Mouse (Mus musculus) intestine, embryonic 16.5 days (tissue): ENCODE results near the gene Prokr2. TPM values are rescaled to one million over a fixed set of nuclear protein-coding genes. Genes with fewer than 3 reads are reported as not detected.

Experiments
- ATAC-seq: fragments of 200-750 bp; cut with Nextera tagmentation; 2 replicates; pipeline ENCODE4 v1.8.0; 2017; ENCODE audit warnings: moderate TSS enrichment, moderate library complexity
- H3K27ac ChIP-seq: fragments of 300-500 bp; sonication (generic); 2 replicates; pipeline ENCODE4 v1.5.1; 2014; ENCODE audit warnings: mild to moderate bottlenecking, low read length
- H3K27me3 ChIP-seq: fragments of 300-500 bp; sonication (generic); replicated peaks from 2 replicates; pipeline ENCODE4 v1.6.1; 2014; ENCODE audit warnings: low read length, control low read depth, mixed read lengths; ENCODE audit not compliant: control insufficient read depth, insufficient read depth
- H3K36me3 ChIP-seq: fragments of 300-500 bp; sonication (generic); 2 replicates; pipeline ENCODE4 v1.6.1; 2014; ENCODE audit warnings: low read length, control low read depth; ENCODE audit not compliant: control insufficient read depth, insufficient read depth
- H3K4me1 ChIP-seq: fragments of 300-500 bp; sonication (generic); 2 replicates; pipeline ENCODE4 v1.6.1; 2014; ENCODE audit warnings: low read length, control low read depth, mixed read lengths; ENCODE audit not compliant: control insufficient read depth, insufficient read depth
- H3K4me2 ChIP-seq: fragments of 300-500 bp; sonication (generic); 2 replicates; pipeline ENCODE4 v1.6.1; 2014; ENCODE audit warnings: low read depth, low read length, control low read depth
- H3K4me3 ChIP-seq: fragments of 300-500 bp; sonication (generic); 2 replicates; pipeline ENCODE4 v1.5.1; 2014; ENCODE audit warnings: mild to moderate bottlenecking, low read length
- H3K9ac ChIP-seq: fragments of 300-500 bp; sonication (generic); 2 replicates; pipeline ENCODE4 v1.6.1; 2014; ENCODE audit warnings: low read depth, low read length
- H3K9me3 ChIP-seq: fragments of 300-500 bp; sonication (generic); 2 replicates; pipeline ENCODE4 v1.6.1; 2016; ENCODE audit warnings: low read length, control low read depth; ENCODE audit not compliant: control insufficient read depth
- WGBS: fragments of 180-500 bp; shearing (Covaris S2); extraction: QIAGEN DNeasy Blood & Tissue Kit; methylation state at CpG from one replicate; pipeline ENCODE4 v1.1.7; 2014; 5-methylcytosine and 5-hydroxymethylcytosine counted together
- polyA plus RNA-seq: library from polyadenylated mRNA; unstranded; fragments of >200 nt; fragmentation: Nextera tagmentation; extraction: Ambion mirVana; gene quantifications from 2 replicates; pipeline ENCODE4 v1.2.1, GENCODE M21; 2015

Gene Prokr2
- polyA plus RNA-seq, 1 experiment from 2014 or later, result 0.18 TPM

GRCm38 (mm10) chr2:132390607-132391160 lies 5.4 kb upstream of the Prokr2 start:
- ATAC-seq, result no peak
- H3K9ac ChIP-seq, result no peak overlapping the region

GRCm38 (mm10) chr2:132389562-132389961 lies 4.3 kb upstream of the Prokr2 start:
- Histone ChIP-seq H3K4me1 (peaks cover 3% of the 10 kb centered on the region; the same call in 1 of the 2 replicates), H3K27me3 (peaks cover 6% of the 10 kb centered on the region; the same call in 1 of the 2 replicates), H3K36me3 (no peaks in the 10 kb centered on the region), H3K4me3 (no peak overlapping the region), H3K9me3 (no peaks in the 10 kb centered on the region), H3K4me2 (no peak overlapping the region), H3K27ac (no peak overlapping the region), H3K9ac (no peak overlapping the region)
- WGBS, result 15% methylated on average over 7 of the region's 7 CpGs
- no peak for ATAC-seq

More at GRCm38 (mm10) chr2:132390607-132391160, 5.4 kb upstream of the Prokr2 start:
- no peak overlapping the region for H3K4me3 ChIP-seq
- WGBS, result 87% methylated on average over 8 of the region's 8 CpGs
- H3K4me2 ChIP-seq, result no peak overlapping the region
- no peaks in the 10 kb centered on the region for H3K4me1 ChIP-seq
- H3K9me3 ChIP-seq, result no peaks in the 10 kb centered on the region
- no peaks in the 10 kb centered on the region for H3K36me3 ChIP-seq
- no peak overlapping the region for H3K27ac ChIP-seq
- H3K27me3 ChIP-seq, result no peaks in the 10 kb centered on the region

GRCm38 (mm10) chr2:132384511-132385193 lies 595 bp downstream of the Prokr2 start:
- WGBS, result under 1% methylated on average over 31 of the region's 31 CpGs
- ATAC-seq, result peak; percentile 47; the same call in 1 of the 2 replicates
- Histone ChIP-seq H3K4me1 (peaks cover 3% of the 10 kb centered on the region), H3K4me3 (peak overlapping the region; percentile 54), H3K4me2 (peak overlapping the region; percentile 96), H3K9me3 (no peaks in the 10 kb centered on the region), H3K27ac (no peak overlapping the region), H3K36me3 (no peaks in the 10 kb centered on the region), H3K27me3 (peaks cover 11% of the 10 kb centered on the region; the same call in 1 of the 2 replicates), H3K9ac (peak overlapping the region; percentile 54)

GRCm38 (mm10) chr2:132382308-132382707 lies 2.9 kb downstream of the Prokr2 start:
- Histone ChIP-seq H3K4me3 (no peak overlapping the region), H3K9me3 (no peaks in the 10 kb centered on the region), H3K36me3 (no peaks in the 10 kb centered on the region), H3K4me2 (no peak overlapping the region), H3K27ac (no peak overlapping the region), H3K4me1 (peaks cover 3% of the 10 kb centered on the region), H3K9ac (no peak overlapping the region), H3K27me3 (peaks cover 13% of the 10 kb centered on the region; the same call in 1 of the 2 replicates)
- peak; percentile 63; the same call in 1 of the 2 replicates for ATAC-seq
- 49% methylated on average over 2 of the region's 2 CpGs for WGBS

GRCm38 (mm10) chr2:132379690-132380089 lies 5.6 kb downstream of the Prokr2 start:
- no peak overlapping the region for H3K4me3 ChIP-seq
- no peak for ATAC-seq
- H3K4me2 ChIP-seq, result no peak overlapping the region
- H3K27me3 ChIP-seq, result peaks cover 8% of the 10 kb centered on the region; the same call in 1 of the 2 replicates
- H3K9ac ChIP-seq, result no peak overlapping the region
- no peak overlapping the region for H3K27ac ChIP-seq
- H3K9me3 ChIP-seq, result no peaks in the 10 kb centered on the region
- no peaks in the 10 kb centered on the region for H3K36me3 ChIP-seq
- WGBS, result 57% methylated on average over 4 of the region's 4 CpGs
- H3K4me1 ChIP-seq, result no peaks in the 10 kb centered on the region; the same call in 1 of the 2 replicates

GRCm38 (mm10) chr2:132378602-132379150 lies 6.6 kb downstream of the Prokr2 start:
- Histone ChIP-seq H3K27me3 (0 out of 2 replicates have a peak, but pooled peaks cover 2% of the 10 kb centered on the region), H3K4me3 (no peak overlapping the region), H3K9me3 (no peaks in the 10 kb centered on the region), H3K9ac (no peak overlapping the region), H3K27ac (no peak overlapping the region), H3K4me1 (no peaks in the 10 kb centered on the region), H3K36me3 (no peaks in the 10 kb centered on the region), H3K4me2 (no peak overlapping the region)
- 59% methylated on average over 10 of the region's 10 CpGs for WGBS
- no peak for ATAC-seq

- H3K27ac ChIP-seq, result no peak overlapping the region
- H3K4me2 ChIP-seq, result no peak overlapping the region
- no peak for ATAC-seq
- no peaks in the 10 kb centered on the region for H3K4me1 ChIP-seq
- H3K36me3 ChIP-seq, result no peaks in the 10 kb centered on the region
- 0 out of 2 replicates have a peak, but pooled peaks cover 2% of the 10 kb centered on the region for H3K27me3 ChIP-seq
- no peaks in the 10 kb centered on the region for H3K9me3 ChIP-seq
- WGBS, result 68% methylated on average over 2 of the region's 2 CpGs
- H3K4me3 ChIP-seq, result no peak overlapping the region
- no peak overlapping the region for H3K9ac ChIP-seq
Measured at GRCm38 (mm10) chr2:132377436-132377835, 7.8 kb downstream of the Prokr2 start.

GRCm38 (mm10) chr2:132375721-132376120 lies 9.5 kb downstream of the Prokr2 start:
- Histone ChIP-seq H3K9ac (no peak overlapping the region), H3K9me3 (no peaks in the 10 kb centered on the region), H3K4me2 (no peak overlapping the region), H3K27ac (no peak overlapping the region), H3K27me3 (0 out of 2 replicates have a peak, but pooled peaks cover 2% of the 10 kb centered on the region), H3K36me3 (no peaks in the 10 kb centered on the region), H3K4me3 (no peak overlapping the region), H3K4me1 (no peaks in the 10 kb centered on the region)
- 76% methylated on average over 3 of the region's 3 CpGs for WGBS
- ATAC-seq, result no peak

- whole genome bisulfite sequencing, result 69% methylated on average over 9 of the region's 9 CpGs
Measured at GRCm38 (mm10) chr2:132375135-132375534, 10.1 kb downstream of the Prokr2 start.

More at GRCm38 (mm10) chr2:132375135-132375534, 10.1 kb downstream of the Prokr2 start:
- no peak overlapping the region for H3K9ac ChIP-seq
- no peaks in the 10 kb centered on the region for H3K4me1 ChIP-seq
- H3K4me2 ChIP-seq, result no peak overlapping the region
- H3K4me3 ChIP-seq, result no peak overlapping the region
- no peaks in the 10 kb centered on the region for H3K36me3 ChIP-seq
- no peaks in the 10 kb centered on the region for H3K9me3 ChIP-seq
- H3K27me3 ChIP-seq, result 0 out of 2 replicates have a peak, but pooled peaks cover 2% of the 10 kb centered on the region
- no peak overlapping the region for H3K27ac ChIP-seq
- no peak for ATAC-seq
